Mouse (Mus musculus): ENCODE data around the gene Gm17387. TPM values are rescaled to one million over a fixed set of nuclear protein-coding genes. Genes with fewer than 3 reads are reported as not detected.
A peak's percentile ranks its signal among the peaks of the same experiment; 100 is the strongest.

Gm17387 gene
- total and polyA plus RNA-seq, 3 experiments, result not detected

- Histone ChIP-seq H3K27ac (ENCODE audit: control insufficient read depth, low read depth, low read length) (no peak overlapping the region), H3K36me3 (ENCODE audit: control insufficient read depth in 1 of 2, insufficient read depth in 2 of 2, low read length in 2 of 2) (no peaks in the 10 kb centered on the region), H3K27me3 (ENCODE audit: control insufficient read depth in 1 of 2, insufficient read depth in 2 of 2, low read length in 2 of 2) (peaks cover 3 to 4% of the 10 kb centered on the region in 2 experiments; a peak in 3 of 4 replicates), H3K9ac (ENCODE audit: control insufficient read depth, low read depth, low read length, poor library complexity, severe bottlenecking) (no peak overlapping the region), H3K4me1 (ENCODE audit: control insufficient read depth in 1 of 2, insufficient read depth in 2 of 2, low read length in 2 of 2) (no peaks in the 10 kb centered on the region), H3K79me2 (ENCODE audit: control insufficient read depth, insufficient read depth, low read length, poor library complexity) (no peaks in the 10 kb centered on the region), H3K4me3 (ENCODE audit: control insufficient read depth in 1 of 2, insufficient read depth in 1 of 2, low read depth in 2 of 2, low read length in 2 of 2) (no peak overlapping the region), H3K9me3 (replicated peaks; ENCODE audit: insufficient read depth, low read length) (no peaks in the 10 kb centered on the region)
- TF ChIP-seq MXI1 (IDR thresholded peaks at IDR 0.05; ENCODE audit: low read depth, low read length) (no peak), CHD2 (IDR thresholded peaks at IDR 0.05; ENCODE audit: low read length) (no peak), GABPA (IDR thresholded peaks at IDR 0.05; ENCODE audit: low read depth, low read length) (no peak), MEF2A (IDR thresholded peaks at IDR 0.05; ENCODE audit: extremely low read depth, insufficient replicate concordance, low read depth, low read length, poor library complexity, severe bottlenecking) (no peak), HCFC1 (IDR thresholded peaks at IDR 0.05; ENCODE audit: low read depth, low read length) (0 out of 2 replicates have a peak, but pooled peaks have one; percentile 36), TAL1 (IDR thresholded peaks at IDR 0.05; ENCODE audit: low read length) (no peak)
- DNase-seq (ENCODE audit: low read depth, low spot score), result no peak
Observed at GRCm38 (mm10) chr7:141024865-141025838, 3.8 kb upstream of the Gm17387 start.

- Histone ChIP-seq H3K27me3 (ENCODE audit: control insufficient read depth in 1 of 2, insufficient read depth in 2 of 2, low read length in 2 of 2) (peaks cover 3 to 4% of the 10 kb centered on the region in 2 experiments; a peak in 3 of 4 replicates), H3K27ac (ENCODE audit: control insufficient read depth, low read depth, low read length) (no peak overlapping the region), H3K9ac (ENCODE audit: control insufficient read depth, low read depth, low read length, poor library complexity, severe bottlenecking) (no peak overlapping the region), H3K79me2 (ENCODE audit: control insufficient read depth, insufficient read depth, low read length, poor library complexity) (no peaks in the 10 kb centered on the region), H3K4me1 (ENCODE audit: control insufficient read depth in 1 of 2, insufficient read depth in 2 of 2, low read length in 2 of 2) (no peaks in the 10 kb centered on the region), H3K9me3 (replicated peaks; ENCODE audit: insufficient read depth, low read length) (no peaks in the 10 kb centered on the region), H3K36me3 (ENCODE audit: control insufficient read depth in 1 of 2, insufficient read depth in 2 of 2, low read length in 2 of 2) (no peaks in the 10 kb centered on the region), H3K4me3 (ENCODE audit: control insufficient read depth in 1 of 2, insufficient read depth in 1 of 2, low read depth in 2 of 2, low read length in 2 of 2) (no peak overlapping the region)
- DNase-seq (ENCODE audit: low read depth, low spot score), result no peak
- TF ChIP-seq ETS1 (IDR thresholded peaks at IDR 0.05; ENCODE audit: low read depth, low read length), result no peak
- TF ChIP-seq POLR2A (IDR thresholded peaks at IDR 0.05; ENCODE audit: control insufficient read depth in 1 of 2, insufficient read depth in 1 of 2, low read depth in 1 of 2, low read length in 2 of 2, poor library complexity in 1 of 2), result no peak
- TF ChIP-seq RAD21 (IDR thresholded peaks at IDR 0.05; ENCODE audit: low read depth, low read length), result no peak
- no peak for TF ChIP-seq USF2 (IDR thresholded peaks at IDR 0.05; ENCODE audit: borderline replicate concordance in 1 of 2, insufficient read depth in 1 of 2, low read depth in 1 of 2, low read length in 2 of 2)
- no peak for TF ChIP-seq BHLHE40 (IDR thresholded peaks at IDR 0.05; ENCODE audit: borderline replicate concordance, low read depth, low read length)
Observed at GRCm38 (mm10) chr7:141026097-141026739, 2.7 kb upstream of the Gm17387 start.
